Mouse (Mus musculus): ENCODE results near the gene Dmrtb1. TPM values are rescaled to one million over a fixed set of nuclear protein-coding genes. Genes with fewer than 3 reads are reported as not detected.

Gene Dmrtb1
- polyA plus RNA-seq (2017; shearing (Covaris generic)), result not detected

GRCm38 (mm10) chr4:107684130-107684529, at the start of gene Dmrtb1:
Gene Dmrtb1, minus strand, starts transcription at chr4:107684230.
- ATAC-seq, result no peak

DNA sequence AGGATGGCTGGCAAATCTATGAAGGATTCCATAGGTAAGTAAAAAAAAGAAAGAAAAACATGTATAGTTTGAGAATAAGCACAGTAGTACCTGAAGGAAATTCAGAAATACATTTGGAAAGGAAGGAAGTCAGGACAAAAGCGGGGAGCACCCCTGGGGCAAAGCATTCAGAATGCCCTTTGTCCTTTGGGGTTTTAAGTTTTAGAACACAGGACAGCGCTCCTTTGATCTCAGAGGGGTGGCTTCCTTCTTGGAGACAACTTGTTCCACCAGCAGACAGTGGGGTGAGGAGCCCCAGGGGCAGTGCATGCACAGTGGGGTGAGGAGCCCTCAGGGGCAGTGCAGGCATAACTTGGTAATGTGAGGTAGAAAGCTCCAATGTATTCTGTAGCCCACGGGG, 49.6 kb upstream of the Dmrtb1 start:
- no peak for ATAC-seq

GRCm38 (mm10) chr4:107732624-107733023, 48.6 kb upstream of the Dmrtb1 start:
- ATAC-seq, result no peak

GRCm38 (mm10) chr4:107732182-107732581, 48.2 kb upstream of the Dmrtb1 start:
- no peak for ATAC-seq

DNA sequence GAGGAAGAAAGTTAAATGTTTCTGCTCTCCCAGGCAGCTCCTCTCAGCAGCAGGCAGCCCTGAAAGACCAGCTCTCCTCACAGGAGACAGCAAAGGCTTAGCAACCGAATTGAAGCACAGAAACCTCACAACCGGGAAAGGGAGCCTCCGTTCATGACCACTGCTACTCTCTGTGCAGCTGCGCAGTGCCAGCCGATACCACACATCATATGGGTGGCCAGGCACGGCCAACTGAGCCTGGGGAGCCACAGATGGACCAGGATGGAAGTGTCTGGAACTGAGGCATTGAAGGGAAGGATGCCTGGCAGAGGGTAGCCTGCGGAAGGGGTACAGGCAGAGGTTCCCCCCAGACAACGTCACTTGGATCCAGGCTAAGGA, 47.0 kb upstream of the Dmrtb1 start:
- no peak for ATAC-seq

DNA sequence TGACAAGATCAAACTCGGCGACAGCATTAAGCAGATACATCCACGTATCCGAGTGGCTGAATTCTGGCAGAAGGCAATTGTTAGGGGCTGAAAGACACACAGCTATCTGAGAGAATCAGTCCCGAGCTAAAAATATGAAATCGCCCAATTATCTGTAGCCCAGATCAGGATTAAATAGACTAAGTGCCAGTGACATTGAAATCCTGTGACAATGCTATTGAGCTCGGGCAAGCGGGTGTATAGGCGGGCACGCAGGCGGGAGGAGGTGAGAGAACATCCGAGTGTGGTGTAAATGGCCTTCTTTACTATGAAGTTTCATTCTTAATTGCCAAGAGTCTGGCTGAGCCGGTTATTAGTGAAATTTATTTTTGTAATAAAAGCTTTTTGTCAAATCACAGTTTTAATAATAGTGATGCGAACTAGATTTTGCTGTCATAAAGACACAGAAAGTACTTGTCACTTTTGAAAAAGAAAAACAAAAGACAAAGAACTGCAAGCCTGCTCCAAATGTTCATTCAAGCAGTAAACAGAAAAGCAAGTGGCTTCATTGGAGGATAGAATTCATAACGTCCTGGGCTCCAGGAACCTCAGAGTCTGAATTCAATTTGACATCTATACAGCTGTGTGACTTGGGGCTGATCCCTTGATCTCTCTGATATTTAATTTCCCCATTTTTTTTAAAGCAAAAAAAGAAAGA, 46.5 kb upstream of the Dmrtb1 start:
- ATAC-seq, result no peak

- no peak for ATAC-seq
These were observed 41.4 kb upstream of the Dmrtb1 start for GRCm38 (mm10) chr4:107725432-107725831.

DNA sequence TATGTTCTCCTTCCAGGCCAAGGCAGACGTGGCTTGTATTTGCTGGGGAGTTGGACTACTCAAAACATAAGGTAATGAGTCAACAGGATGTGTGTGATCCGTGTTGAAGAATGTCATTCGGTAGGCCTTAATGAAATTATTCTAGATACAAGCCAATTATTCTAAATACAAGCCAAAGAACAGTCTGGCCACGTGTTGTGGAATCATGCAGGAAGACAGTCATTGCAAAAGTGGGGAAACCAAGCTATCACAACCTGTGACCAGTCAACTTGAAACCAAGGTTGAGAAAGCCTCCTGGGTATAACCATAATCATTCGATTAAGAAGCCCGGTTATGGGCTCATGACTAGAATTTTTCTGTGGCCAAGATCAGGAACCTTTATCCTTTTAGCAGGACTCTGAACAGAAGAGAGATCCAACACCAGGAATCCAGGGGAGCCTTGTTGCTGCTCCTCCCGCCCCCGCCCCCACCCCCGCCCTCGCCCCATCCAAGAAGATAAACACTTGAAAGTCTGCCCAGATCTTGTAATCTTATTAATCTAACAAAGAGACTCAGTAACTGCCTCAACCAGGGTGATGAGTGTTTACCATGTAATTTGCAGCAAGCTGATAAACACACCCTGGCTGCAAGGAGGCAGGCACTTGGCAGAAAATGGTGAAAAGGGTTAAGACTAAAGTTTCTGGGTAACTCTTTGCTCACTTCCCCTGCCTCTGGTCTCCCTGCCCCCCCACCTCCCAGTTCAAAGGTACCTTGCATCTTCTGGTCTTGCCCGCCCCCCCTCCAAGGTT, 36.2 kb upstream of the Dmrtb1 start:
- peak; percentile 59 for ATAC-seq

DNA sequence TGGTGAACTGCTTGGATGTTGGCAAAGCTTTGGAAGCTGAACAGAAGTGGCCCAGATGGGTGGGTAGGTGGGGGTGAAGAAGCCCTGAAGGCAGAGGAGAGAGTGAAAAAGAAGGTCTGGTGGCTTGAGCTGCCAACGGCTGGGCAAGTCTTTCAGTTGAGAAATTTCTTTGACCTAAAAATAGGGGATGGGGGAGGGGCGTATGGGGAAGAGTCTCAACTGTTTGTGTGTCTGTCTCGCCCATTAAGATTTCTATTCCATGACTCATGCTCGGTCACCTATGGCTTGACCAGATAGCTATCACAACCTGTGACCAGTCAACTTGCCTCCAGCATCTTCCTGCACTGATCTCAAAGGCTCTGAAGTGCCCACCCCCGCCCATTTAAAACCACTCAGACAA, 35.1 kb upstream of the Dmrtb1 start:
- no peak for ATAC-seq

- no peak for ATAC-seq
These were observed 34.7 kb upstream of the Dmrtb1 start for GRCm38 (mm10) chr4:107718720-107719119.

DNA sequence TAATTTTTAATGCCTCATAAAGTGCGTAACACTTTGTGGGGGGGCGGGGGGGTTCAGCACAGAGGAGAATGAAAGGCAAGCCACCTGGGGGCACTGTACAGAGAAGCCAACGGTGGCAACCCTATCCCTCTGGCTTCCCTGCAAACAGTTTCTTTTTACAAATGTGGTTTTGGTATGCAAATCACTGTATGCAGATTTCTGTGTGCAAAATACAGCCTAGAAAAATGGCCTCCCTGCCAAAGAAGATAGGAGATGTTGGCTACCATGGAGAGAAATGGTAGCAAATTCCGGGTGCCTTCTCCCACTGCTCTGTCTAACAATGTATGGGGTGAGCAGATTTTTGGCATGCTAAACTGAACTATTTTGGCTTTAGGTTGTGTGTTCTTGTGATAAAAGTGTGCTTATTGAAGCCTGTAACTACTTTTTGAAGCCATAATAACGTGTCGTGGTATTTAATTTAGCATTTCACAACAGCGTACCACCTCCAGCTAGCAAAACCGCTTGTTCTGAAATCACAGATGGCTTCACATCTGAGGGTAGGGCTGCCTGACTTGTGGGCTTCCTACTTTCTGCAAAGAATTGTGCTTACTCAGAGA, 33.8 kb upstream of the Dmrtb1 start:
- ATAC-seq, result no peak

DNA sequence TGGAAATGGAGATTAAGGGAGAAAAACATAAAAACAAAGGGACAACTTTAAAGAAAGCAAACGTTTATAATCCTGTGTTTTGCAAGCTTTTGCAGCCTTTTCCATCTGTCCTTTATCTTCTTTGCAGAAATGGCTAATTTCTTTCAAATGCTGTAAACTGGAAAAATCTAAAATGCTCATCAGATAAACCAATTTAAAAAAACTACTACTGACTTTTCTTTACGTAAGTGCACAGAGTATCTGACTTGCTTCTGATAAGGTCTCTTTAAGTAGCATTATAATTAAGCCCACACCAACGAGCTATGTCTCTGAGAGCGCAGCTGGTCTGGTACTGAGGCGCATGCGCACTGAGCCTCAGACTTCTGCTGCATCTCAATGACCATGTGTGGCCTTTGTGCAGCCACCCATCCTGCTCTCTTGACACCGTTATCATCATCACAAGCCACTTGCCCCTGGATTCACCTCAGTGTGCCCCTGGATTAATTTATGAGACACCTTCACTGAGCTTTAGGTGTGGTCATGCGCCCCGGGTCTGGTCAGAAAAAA, 32.8 kb upstream of the Dmrtb1 start:
- no peak for ATAC-seq

DNA sequence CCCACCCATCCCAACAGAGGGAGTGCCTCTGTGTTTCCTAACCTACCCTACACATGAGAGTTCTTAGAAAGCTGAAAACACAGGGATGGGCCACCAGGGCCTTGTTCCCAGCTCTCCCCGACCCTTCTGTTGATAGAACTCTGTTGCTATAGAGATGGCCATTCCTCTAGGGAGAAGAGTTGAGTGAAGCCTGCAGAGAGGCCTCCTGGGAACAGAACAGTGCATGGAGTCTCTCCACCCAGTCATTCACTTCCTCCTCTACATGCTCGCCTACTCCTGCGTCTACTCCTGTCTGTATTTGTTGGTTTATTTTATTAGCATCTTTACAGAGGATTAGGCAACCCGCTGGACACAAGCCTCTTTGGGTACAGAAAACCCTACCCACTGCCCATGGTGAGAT, 22.9 kb upstream of the Dmrtb1 start:
- no peak for ATAC-seq

DNA sequence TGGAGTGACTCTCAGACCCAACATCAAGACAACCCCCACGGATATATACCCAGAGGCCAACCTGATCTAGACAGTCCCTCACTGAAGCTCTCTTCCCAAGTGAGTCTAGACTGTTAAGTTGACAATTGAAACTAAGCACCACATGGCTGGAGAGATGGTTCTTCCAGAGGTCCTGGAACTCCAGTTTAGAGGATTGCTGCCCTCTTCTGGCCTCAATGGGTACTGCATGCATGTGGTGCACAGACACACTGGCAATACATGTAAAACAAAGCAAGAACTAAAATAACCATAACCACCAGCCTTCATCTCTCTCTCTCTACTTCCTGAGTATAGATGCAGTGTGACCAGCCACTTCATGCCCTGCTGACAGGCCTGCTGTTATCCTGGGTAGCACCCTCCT, 20.2 kb upstream of the Dmrtb1 start:
- no peak for ATAC-seq

DNA sequence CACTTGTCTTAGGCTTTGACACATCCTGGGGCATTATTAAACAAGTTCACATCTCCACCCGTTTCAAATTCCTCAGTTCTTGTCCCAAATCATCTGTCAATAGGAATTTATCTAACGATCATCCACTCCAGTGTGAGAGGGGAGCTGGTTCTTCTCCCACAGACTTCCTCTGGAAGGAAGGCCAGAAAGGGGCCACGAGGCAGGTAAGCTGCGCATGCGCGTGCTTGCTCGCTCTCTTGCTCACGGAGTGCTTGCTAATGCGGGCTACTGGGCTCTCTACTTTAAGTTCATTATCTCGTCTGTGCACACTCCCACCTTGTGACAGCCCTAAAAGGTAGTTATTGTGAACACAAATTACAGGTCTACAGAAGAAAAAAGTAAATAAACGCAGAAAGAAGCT, 17.6 kb upstream of the Dmrtb1 start:
- ATAC-seq, result no peak

DNA sequence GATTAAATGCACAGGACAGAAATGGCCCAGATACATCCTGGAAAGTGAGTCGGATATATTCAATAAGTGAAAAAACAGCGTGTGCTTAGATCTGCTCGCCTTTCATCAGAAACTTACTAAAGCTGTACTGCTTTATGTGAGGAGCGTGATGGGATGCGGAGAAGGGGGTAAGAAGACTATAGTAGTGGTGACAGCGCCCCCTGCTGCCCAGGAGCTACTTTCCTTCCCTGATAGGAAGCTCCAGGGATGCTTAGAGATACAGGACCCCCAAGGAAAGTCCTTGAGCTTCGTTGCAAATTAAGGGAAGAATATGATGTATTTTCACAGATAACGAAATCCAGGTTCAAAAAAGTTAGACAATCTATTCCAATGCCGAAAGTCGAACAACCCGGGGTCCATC, 17.1 kb upstream of the Dmrtb1 start:
- no peak for ATAC-seq

DNA sequence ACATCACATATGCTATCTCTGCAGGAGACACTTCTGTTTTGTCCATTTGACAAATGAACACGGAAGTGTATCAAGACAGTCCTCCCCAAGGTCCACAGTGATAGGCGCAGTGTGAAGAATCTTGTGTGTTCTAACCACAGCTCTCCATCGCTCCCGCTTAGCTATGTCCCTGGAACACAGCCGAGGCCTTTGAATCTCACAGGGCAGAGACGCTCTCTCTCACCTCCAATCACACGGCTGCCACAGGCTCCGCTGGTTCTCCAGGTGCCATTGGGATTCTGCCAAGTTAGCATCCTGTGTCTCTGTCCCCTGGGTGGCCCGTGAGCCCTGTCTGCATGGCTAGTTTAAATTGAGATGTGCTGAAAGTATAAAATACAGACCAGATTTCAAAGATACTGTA, 15.2 kb upstream of the Dmrtb1 start:
- ATAC-seq, result no peak

DNA sequence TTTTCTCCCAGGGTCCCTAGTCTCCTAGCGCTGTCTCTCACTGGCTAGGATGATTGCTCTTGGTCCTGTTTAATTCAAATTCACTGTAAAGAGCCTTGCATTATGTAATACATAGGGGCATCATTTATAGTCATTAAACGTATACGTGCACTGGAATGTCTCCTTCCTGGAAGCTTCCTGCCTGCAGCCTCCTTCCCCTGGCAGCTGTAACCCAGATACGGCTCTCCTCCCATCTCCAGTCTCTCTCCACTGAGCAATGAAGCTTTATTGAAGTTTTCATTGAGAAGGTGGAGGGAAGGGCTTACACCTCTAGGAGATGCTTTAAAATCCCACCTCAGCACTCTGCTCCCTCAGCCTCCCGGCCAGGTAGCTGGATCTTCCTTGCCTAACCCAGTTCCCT, 9.8 kb upstream of the Dmrtb1 start:
- no peak for ATAC-seq

DNA sequence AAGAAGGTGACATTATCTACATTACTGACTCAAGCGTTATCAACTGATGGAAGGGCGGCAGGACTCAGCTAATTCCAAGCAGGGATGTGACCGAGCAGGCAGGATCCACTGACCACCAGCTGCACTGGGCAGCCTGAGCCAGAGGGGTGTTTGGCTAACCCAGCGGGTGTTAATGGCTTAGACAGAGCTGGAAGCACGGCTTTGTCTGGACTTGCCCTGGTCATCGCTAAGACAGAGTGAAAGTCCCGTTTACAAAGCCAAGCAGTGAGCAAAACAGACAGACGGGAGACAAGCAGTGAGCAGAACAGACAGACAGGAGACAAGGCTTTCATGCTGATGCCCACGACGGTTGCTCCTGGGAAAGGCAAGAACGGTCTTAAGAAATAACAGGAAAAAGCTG, 4.2 kb upstream of the Dmrtb1 start:
- no peak for ATAC-seq

- no peak for ATAC-seq
These were observed 3.1 kb upstream of the Dmrtb1 start for GRCm38 (mm10) chr4:107687127-107687526.

- ATAC-seq, result no peak
These were observed 849 bp downstream of the Dmrtb1 start for GRCm38 (mm10) chr4:107683006-107683756.

DNA sequence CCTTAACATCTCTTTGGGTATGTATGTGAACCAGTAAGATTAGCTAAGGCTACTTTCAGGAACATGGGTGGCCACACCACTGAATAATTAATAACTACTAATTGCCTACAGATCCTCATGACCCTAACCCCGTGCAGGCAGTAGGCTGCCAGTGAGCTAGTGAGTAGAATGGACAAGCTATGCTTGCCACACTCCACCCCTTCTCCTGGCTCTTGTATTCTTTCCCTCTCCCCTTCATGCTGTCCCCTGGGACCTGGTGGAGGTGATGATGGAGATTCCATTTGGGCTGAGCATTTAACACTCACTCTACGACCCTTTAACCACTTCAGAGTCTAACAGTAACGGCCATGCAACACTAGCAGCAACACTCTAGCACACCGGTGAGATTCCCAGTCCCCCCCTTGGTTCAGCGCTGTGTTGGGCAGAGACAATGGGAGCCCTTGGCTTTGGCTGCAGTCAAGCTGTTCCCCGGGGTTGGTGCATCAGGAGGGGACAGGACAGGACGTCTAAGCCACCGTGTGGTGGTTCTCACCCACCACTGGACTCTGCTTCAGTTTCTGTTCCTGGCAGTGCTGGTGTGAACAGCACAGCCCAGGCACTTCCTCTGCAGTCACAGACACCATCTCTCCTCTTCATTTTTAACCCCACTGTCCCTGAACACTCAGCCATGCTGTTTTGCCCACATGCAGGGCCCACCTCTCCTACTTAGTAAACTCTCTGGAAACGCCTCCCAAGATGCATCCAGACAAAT, 2.8 kb downstream of the Dmrtb1 start:
- no peak for ATAC-seq
